Mouse (Mus musculus) cerebellum, adult 2 months (tissue): ENCODE measurements around the gene Jph4.
A peak's percentile ranks its signal among the peaks of the same experiment; 100 is the strongest.

Source experiments
- CTCF ChIP-seq: fragments of 200-500 bp; IDR thresholded peaks from 2 replicates; pipeline ENCODE4 v1.5.1; 2011; ENCODE audit warnings: low read depth, mild to moderate bottlenecking, control low read depth, low read length, moderate library complexity, borderline replicate concordance; ENCODE audit not compliant: insufficient read depth
- POLR2A ChIP-seq: fragments of 200-500 bp; IDR thresholded peaks from 2 replicates; pipeline ENCODE4 v1.6.1; 2011; ENCODE audit warnings: low read length, control low read depth, borderline replicate concordance; ENCODE audit not compliant: insufficient read depth

- TF ChIP-seq CTCF (peak; percentile 39; the same call in 1 of the 2 replicates), POLR2A (no peak)
Observed at GRCm38 (mm10) chr14:55119421-55120134, 2.8 kb upstream of the Jph4 start.
